Mouse (Mus musculus): ENCODE data around the gene Prep. TPM values are rescaled to one million over a fixed set of nuclear protein-coding genes. Genes with fewer than 3 reads are reported as not detected.
A peak's percentile ranks its signal among the peaks of the same experiment; 100 is the strongest.
"Not testable (repeated sequence)": the region's sequence is repeated elsewhere in the genome, so short reads cannot be mapped to it uniquely, and the experiment has no call there.

Gene Prep
- polyA plus RNA-seq, 1 experiment from 2014 or later: 25.5 TPM

DNA sequence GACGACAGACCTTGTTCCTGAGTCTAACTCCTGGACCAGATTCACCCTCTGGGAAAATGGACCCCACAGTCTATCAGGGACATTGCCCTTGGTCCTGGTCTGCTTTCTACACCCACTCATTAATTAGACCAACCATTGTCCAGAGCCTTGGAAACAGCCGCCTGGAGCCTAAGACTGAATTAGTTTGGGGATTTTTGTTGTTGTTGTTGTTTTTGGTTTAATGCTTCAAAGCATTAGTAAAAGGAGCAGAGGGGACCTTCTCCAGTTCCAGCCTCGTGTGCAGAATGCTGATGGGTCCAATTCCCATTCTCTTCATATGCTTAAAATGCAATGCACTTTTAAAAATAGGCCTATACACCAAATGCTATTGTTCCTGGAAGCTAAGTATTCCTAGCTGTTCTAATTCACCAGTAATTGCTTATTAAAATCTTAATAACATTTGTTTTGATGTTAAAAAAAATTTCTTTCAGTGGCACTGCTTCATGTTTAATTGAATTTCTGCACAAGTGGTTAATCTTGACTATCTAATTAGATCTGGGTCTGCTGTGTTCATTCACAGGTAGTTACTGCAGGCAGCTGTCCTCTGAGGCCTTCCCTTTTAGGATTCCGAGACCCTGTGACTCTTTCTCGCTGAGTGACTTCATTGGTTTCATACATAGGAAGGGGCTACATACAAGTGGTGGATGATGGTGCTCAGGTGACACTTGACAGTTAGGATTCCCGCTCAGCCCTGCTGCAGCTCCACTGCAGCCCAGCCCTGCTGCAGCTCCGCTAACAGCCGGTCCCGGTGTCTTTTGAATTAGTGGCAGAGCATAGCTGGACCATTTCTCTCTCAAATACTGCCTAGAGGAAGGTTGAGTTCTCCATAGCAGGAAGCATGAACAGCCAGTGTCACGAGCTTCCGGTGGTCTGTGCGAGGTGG is 85.0 kb downstream of the Prep start:
- WGBS: 91% methylated on average over 12 of the region's 12 CpGs
- H3K27me3 ChIP-seq: no peaks in the 10 kb centered on the region
- no peak overlapping the region for H3K4me3 ChIP-seq (replicated peaks)
- ATAC-seq (replicated peaks; ENCODE audit: low FRiP score): no peak
- H3K36me3 ChIP-seq: peaks cover 88% of the 10 kb centered on the region
- no peaks in the 10 kb centered on the region for H3K9me3 ChIP-seq (replicated peaks)
- H3K4me1 ChIP-seq: no peaks in the 10 kb centered on the region
- H3K4me2 ChIP-seq: no peak overlapping the region
- H3K9ac ChIP-seq: no peak overlapping the region
- no peak overlapping the region for H3K27ac ChIP-seq

DNA sequence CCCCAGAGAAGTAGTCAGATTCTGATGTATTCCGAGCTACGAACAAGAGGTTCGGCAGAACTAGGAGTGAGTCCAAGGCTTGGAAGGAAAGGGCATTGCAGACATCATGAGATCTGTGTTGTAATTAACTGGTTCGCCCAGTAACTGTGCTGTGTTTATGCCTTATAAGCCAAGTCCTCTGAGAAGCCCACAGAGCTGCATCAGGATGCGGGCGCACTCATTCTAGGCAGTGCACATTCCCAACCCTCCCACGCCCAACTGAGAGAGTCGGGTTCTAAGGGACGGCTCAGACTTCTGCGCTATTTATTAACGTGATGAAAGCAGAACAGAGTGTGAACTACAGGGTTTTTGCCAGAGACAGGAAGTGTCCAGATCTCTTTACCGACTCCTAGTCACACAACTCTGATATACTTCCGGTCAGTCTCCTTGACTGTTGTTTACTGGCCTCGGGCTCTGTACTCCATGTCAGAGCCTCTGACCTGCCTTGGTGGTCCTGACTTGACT is 87.6 kb downstream of the Prep start:
- WGBS: 92% methylated on average over 14 of the region's 14 CpGs
- Histone ChIP-seq H3K9me3 (replicated peaks) (no peaks in the 10 kb centered on the region), H3K27ac (no peak overlapping the region), H3K36me3 (peaks cover 96% of the 10 kb centered on the region), H3K27me3 (no peaks in the 10 kb centered on the region), H3K4me3 (replicated peaks) (no peak overlapping the region), H3K4me1 (no peaks in the 10 kb centered on the region), H3K9ac (no peak overlapping the region), H3K4me2 (no peak overlapping the region)
- no peak for ATAC-seq (replicated peaks; ENCODE audit: low FRiP score)

DNA sequence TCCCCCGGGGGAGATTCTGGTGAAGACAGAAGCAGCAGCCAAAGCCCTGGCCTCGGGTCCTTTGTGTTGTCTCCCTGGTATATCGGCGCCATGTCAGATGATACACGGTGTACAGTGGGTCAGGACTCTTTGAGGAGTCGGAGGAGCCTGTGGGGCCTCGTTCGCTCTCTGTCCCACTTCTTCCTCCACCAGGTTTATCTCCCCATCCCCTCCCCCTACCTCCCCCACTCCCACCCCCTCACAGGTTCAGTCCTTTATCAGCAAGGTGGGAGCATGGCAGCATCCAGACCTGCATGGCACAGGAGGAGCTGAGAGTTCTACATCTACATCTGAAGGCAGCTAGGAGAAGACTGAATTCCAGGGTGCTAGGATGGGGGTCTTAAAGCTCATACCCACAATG is 98.8 kb downstream of the Prep start:
- no peak for ATAC-seq (replicated peaks; ENCODE audit: low FRiP score)
- WGBS: 78% methylated on average over 8 of the region's 8 CpGs

DNA sequence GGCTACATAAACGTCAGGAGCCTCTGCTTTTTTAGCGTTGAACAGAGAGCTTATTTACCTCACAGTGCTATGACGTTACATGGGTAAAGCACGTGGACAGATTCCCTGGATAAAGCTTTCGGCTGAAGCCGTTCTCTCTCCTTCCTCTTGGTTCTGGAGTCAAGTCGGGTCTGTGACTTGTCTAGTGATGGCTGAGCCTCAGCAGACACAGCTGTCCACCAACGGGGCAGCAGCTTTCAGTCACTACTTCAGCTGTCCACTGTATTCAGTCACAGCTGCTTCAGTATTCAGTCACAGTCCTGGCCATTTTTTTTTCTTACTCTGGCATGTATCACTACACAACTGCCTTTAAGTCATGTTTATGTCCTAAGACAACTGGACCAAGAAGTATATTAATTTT is 106.9 kb downstream of the Prep start:
- WGBS: 49% methylated on average over 8 of the region's 8 CpGs
- no peaks in the 10 kb centered on the region for H3K27me3 ChIP-seq
- H3K4me3 ChIP-seq (replicated peaks): no peak overlapping the region
- peaks cover 7% of the 10 kb centered on the region; the same call in 1 of the 2 replicates for H3K9me3 ChIP-seq (replicated peaks)
- no peaks in the 10 kb centered on the region for H3K4me1 ChIP-seq
- no peak overlapping the region for H3K9ac ChIP-seq
- H3K4me2 ChIP-seq: no peak overlapping the region
- peak; percentile 46 for ATAC-seq (replicated peaks; ENCODE audit: low FRiP score)
- H3K36me3 ChIP-seq: no peaks in the 10 kb centered on the region
- H3K27ac ChIP-seq: no peak overlapping the region

More for the DNA sequence above, 98.8 kb downstream of the Prep start:
- H3K4me2 ChIP-seq: no peak overlapping the region
- H3K27me3 ChIP-seq: no peaks in the 10 kb centered on the region
- no peak overlapping the region for H3K27ac ChIP-seq
- H3K4me1 ChIP-seq: no peaks in the 10 kb centered on the region
- no peak overlapping the region for H3K4me3 ChIP-seq (replicated peaks)
- no peaks in the 10 kb centered on the region for H3K9me3 ChIP-seq (replicated peaks)
- no peaks in the 10 kb centered on the region for H3K36me3 ChIP-seq
- no peak overlapping the region for H3K9ac ChIP-seq

DNA sequence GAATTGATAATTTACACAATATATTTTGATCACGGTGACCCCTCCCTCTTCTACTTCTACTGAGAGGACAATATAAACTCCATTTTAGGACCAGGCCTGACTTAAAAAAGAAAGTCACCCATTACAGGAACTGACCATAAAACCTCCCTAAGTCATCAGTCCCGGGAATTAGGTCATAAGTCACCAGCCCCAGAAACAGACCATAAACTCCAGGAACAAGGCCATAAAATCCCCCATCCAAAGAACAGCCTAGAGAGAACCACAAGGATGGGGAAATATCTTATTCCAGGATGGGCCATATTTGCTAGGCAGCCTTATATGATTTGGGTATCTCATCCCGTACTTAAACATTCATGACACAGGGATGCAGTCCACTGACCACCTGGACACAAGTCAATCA is 107.3 kb downstream of the Prep start:
- no peak overlapping the region for H3K27ac ChIP-seq
- ATAC-seq (replicated peaks; ENCODE audit: low FRiP score): peak; percentile 56; the same call in 1 of the 2 replicates
- WGBS: 46% methylated on average over 3 of the region's 3 CpGs
- H3K4me3 ChIP-seq (replicated peaks): no peak overlapping the region
- H3K9ac ChIP-seq: no peak overlapping the region
- H3K4me2 ChIP-seq: no peak overlapping the region
- H3K9me3 ChIP-seq (replicated peaks): peaks cover 7% of the 10 kb centered on the region; the same call in 1 of the 2 replicates
- no peaks in the 10 kb centered on the region for H3K27me3 ChIP-seq
- H3K4me1 ChIP-seq: no peaks in the 10 kb centered on the region
- no peaks in the 10 kb centered on the region for H3K36me3 ChIP-seq

DNA sequence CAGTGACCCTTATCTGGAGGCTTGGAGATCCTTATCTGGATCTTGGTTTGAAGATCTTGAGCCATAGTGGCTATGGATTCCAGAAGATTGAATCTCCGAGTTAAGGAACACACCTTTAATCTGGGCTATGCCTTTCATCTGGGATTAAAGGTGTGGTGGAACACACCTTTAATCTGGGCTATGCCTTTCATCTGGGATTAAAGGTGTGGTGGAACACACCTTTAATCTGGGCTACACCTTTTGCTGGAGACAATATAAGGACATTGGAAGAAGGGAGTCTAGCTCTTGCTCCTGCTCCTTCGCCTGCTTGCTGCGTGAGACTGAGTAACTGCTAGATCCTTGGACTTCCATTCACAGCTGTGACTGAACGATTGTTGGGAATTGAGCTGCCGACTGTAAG is 110.8 kb downstream of the Prep start, which contains the start of gene Popdc3:
TSS of gene Popdc3 (plus strand) at position 301 of the 400 bp plus-strand sequence.
- not testable (repeated sequence) for H3K27ac ChIP-seq; H3K27me3 ChIP-seq; H3K4me3 ChIP-seq (replicated peaks); H3K36me3 ChIP-seq; H3K9me3 ChIP-seq (replicated peaks); H3K4me2 ChIP-seq; ATAC-seq (replicated peaks; ENCODE audit: low FRiP score); H3K9ac ChIP-seq; H3K4me1 ChIP-seq
- WGBS: 90% methylated on average over 2 of the region's 5 CpGs

DNA sequence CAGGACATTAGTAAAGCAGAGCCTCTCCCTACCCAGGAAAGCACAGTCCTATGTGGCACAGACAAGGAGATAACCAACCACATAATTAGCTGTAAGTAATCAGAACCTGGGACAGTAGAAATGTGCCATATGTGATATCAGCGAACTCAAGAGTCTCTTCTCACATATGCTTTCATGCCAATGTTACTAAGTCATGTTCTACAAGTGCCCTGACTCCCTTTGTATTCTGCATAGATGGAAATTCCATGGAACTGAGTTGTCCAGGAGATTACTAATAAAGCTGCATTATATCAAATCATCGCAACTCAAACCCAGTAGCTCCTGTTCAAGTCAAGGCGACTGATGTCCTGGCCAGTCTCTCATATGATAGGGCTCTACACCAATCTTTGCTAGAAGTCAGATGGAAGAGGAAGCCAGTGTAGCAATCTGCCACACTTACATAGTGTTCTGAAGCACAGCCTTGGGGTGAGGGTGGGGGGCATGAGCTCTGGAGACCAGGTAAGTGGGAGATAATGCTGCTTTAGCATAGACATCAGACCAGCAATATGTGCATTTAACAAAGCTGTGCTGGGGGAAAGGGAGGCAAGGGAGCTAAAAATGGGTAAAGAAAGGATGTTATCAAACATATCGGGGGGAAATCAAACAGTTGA is 113.8 kb downstream of the Prep start:
- WGBS: 92% methylated on average over 4 of the region's 4 CpGs

DNA sequence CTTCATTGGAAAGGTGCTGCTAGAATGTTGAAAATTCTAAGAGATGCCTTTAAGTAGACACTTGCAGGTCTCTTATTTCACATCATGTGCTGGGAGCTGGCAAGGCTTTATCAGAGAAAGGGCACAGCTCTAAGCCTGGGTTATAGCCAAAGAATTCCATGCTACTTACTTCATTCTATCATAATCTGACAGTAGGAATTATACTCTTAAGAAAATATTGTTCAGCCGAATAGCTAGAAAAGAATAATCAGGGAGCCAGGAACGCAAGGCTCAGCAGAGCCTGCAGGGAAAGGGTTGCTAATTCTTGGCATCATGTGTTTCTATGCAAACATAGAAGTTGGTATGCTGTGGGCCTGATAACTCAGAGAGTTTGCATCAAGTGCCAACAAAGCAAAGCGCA is 114.3 kb downstream of the Prep start:
- ATAC-seq (replicated peaks; ENCODE audit: low FRiP score): no peak
- Histone ChIP-seq H3K27me3 (no peaks in the 10 kb centered on the region), H3K4me3 (replicated peaks) (no peak overlapping the region), H3K4me2 (no peak overlapping the region), H3K4me1 (no peaks in the 10 kb centered on the region), H3K36me3 (no peaks in the 10 kb centered on the region), H3K9me3 (replicated peaks) (no peaks in the 10 kb centered on the region), H3K27ac (no peak overlapping the region), H3K9ac (no peak overlapping the region)
- WGBS: 84% methylated on average over 3 of the region's 3 CpGs

More for the DNA sequence above, 113.8 kb downstream of the Prep start:
- H3K36me3 ChIP-seq: no peaks in the 10 kb centered on the region
- no peak overlapping the region for H3K4me3 ChIP-seq (replicated peaks)
- peaks cover 2% of the 10 kb centered on the region; the same call in 1 of the 2 replicates for H3K9me3 ChIP-seq (replicated peaks)
- ATAC-seq (replicated peaks; ENCODE audit: low FRiP score): no peak
- no peak overlapping the region for H3K27ac ChIP-seq
- no peaks in the 10 kb centered on the region for H3K4me1 ChIP-seq
- H3K27me3 ChIP-seq: no peaks in the 10 kb centered on the region
- H3K9ac ChIP-seq: no peak overlapping the region
- no peak overlapping the region for H3K4me2 ChIP-seq

DNA sequence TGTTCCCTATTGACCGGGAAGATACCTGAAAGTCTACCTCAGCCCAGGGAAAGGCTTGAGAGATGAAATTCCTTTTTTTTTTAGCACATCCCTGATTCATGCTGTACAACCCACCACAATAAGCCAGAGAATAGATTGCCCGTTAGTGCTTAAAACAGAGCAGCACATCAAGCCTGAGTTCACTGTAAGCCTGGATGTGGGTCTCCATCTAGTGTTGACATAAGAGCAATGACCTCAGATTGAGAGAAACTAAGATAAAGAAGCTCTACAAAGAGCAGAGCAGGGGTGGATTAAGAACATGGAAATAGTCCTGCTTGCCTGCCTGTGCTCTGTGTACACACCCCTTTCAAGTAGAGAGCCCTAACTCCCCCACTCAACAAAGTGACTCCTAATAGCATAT is 118.5 kb downstream of the Prep start:
- Histone ChIP-seq H3K27me3 (no peaks in the 10 kb centered on the region), H3K9ac (no peak overlapping the region), H3K9me3 (replicated peaks) (no peaks in the 10 kb centered on the region), H3K36me3 (no peaks in the 10 kb centered on the region), H3K27ac (no peak overlapping the region), H3K4me1 (no peaks in the 10 kb centered on the region), H3K4me3 (replicated peaks) (no peak overlapping the region), H3K4me2 (no peak overlapping the region)
- 92% methylated on average over 2 of the region's 2 CpGs for WGBS
- ATAC-seq (replicated peaks; ENCODE audit: low FRiP score): no peak

DNA sequence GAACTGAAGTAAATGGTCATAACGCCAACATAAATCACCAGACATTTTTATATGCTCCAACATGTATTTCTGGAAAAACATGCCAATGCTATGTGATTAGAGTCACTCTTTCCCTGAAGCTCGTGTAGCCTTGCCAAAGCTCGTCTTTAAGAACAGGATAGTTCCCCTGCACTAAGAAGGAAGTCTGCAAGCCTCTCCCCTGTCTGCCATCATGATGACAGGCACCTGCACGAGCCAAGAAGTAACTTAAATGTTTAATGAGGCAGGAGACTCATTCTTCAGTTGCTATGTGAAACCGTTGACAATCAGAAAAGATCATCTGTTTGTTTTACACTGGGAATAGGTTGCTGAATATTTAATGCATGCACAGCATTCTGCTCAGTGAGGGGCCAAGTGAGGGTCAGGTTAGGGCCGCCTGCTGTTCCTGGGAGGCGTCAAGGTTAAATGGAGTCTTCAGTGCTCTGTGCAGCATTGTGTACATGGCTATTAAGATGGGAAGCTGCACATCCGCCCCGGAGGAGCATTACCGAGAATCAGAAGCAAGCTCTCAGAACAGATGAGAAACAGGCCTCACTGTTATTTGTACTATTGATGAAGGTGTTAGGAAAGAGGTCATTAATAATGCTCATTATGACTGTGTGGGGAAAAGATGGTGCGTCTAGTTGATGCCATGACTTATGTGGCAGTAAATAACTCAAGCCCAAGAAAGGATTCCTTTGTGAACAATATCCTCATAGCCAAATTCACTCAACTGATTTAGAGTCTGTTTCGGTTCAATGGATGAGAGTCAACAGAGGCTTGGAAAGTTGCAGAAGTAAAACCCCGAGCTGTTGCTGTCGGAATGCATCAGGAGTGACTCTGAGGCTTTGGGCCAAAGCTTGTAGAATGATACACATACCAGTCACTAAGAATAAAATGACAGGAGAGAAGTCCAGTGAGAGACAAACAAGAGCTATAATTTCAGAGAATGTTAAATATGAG is 126.6 kb downstream of the Prep start:
- Histone ChIP-seq H3K27me3 (no peaks in the 10 kb centered on the region), H3K4me3 (replicated peaks) (no peak overlapping the region), H3K9ac (no peak overlapping the region), H3K9me3 (replicated peaks) (no peaks in the 10 kb centered on the region), H3K4me2 (no peak overlapping the region), H3K27ac (peak overlapping the region; percentile 64), H3K36me3 (no peaks in the 10 kb centered on the region), H3K4me1 (0 out of 2 replicates have a peak, but pooled peaks cover 5% of the 10 kb centered on the region)
- 26% methylated on average over 14 of the region's 14 CpGs for WGBS
- peak; percentile 89 for ATAC-seq (replicated peaks; ENCODE audit: low FRiP score)

DNA sequence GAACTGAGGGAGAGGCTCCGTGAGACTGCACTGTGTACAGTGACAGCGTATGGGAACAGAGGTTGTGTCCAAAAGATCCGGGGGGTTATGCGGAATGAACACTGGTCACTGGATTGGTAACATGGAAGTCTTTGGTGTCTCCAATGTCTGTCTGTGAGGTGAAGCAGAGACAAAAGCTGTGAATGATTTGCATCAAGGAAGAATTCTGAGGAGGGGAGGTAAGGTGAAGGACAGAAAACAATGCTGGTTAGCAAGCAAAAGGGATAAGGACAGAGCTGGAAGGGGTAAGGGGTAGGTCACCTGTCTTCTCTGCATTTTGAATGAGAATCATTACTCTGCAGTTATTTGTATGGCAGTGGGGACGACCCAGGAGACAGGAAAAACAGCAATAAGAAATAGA is 127.5 kb downstream of the Prep start:
- no peak overlapping the region for H3K4me3 ChIP-seq (replicated peaks)
- H3K4me1 ChIP-seq: 0 out of 2 replicates have a peak, but pooled peaks cover 5% of the 10 kb centered on the region
- ATAC-seq (replicated peaks; ENCODE audit: low FRiP score): no peak
- no peak overlapping the region for H3K27ac ChIP-seq
- H3K9me3 ChIP-seq (replicated peaks): no peaks in the 10 kb centered on the region
- H3K4me2 ChIP-seq: no peak overlapping the region
- no peaks in the 10 kb centered on the region for H3K27me3 ChIP-seq
- H3K36me3 ChIP-seq: no peaks in the 10 kb centered on the region
- 64% methylated on average over 5 of the region's 5 CpGs for WGBS
- H3K9ac ChIP-seq: no peak overlapping the region
